Mouse (Mus musculus) olfactory bulb, adult 2 months (tissue): ENCODE data around the gene Tulp2.

Experiments used
- CTCF ChIP-seq: fragments of 200-500 bp; IDR thresholded peaks from 2 replicates; pipeline ENCODE4 v1.5.1; 2012; ENCODE audit warnings: low read depth, mild to moderate bottlenecking, low read length, moderate library complexity; ENCODE audit not compliant: insufficient read depth
- POLR2A ChIP-seq: fragments of 200-500 bp; IDR thresholded peaks from 2 replicates; pipeline ENCODE4 v1.6.1; 2012; ENCODE audit warnings: mild to moderate bottlenecking, low read depth, low read length, moderate library complexity; ENCODE audit not compliant: insufficient read depth

- TF ChIP-seq CTCF (no peak), POLR2A (no peak)
These were observed 26.9 kb downstream of the Tulp2 start for GRCm38 (mm10) chr7:45508561-45508960.
